19 mouse cellular contexts compared by ENCODE assay signal in genomic region chr2:91977960-91978359, GRCm38 (mm10). TPM values are rescaled to one million over a fixed set of nuclear protein-coding genes. Genes with fewer than 3 reads are reported as not detected.
DNase-seq lines count a peak whose midpoint lies in the region; ATAC-seq and TF ChIP-seq lines count a peak whose summit lies in the region.
"Had no signal": no experiment of that assay in that cellular context is flagged by ENCODE, and none has a peak within 500 bp of the region (broad histone marks: within the 10 kb centered on the region; RNA-seq: fewer than 3 reads in every experiment).

No protein-coding gene starts in this region.

- H3K4me2 ChIP-seq in heart, embryonic 13.5 days = peak overlapping the region; percentile 16; the same call in 1 of the 2 replicates
- H3K4me2 ChIP-seq in neural tube, embryonic 14.5 days (ENCODE audit: low read depth, low read length) = no peak overlapping the region
- no peak overlapping the region for H3K4me2 ChIP-seq in neural tube, embryonic 15.5 days
- no peak overlapping the region for H3K4me2 ChIP-seq in stomach, embryonic 16.5 days (ENCODE audit: low read depth, low read length)
- H3K4me2 ChIP-seq in lung, postnatal 0 days (replicated peaks; ENCODE audit: low read depth, low read length) = no peak overlapping the region
- H3K4me2 ChIP-seq: kidney, embryonic 15.5 days; midbrain, embryonic 12.5 days had no signal

- no peak for TF ChIP-seq EP300 in lung, postnatal 0 days (IDR thresholded peaks at IDR 0.05)

- H3K27ac ChIP-seq in heart, embryonic 13.5 days (replicated peaks) = peak overlapping the region; percentile 83
- peak overlapping the region; percentile 1; the same call in 1 of the 2 replicates for H3K27ac ChIP-seq in neural tube, embryonic 14.5 days (ENCODE audit: low read depth, low read length)
- H3K27ac ChIP-seq in neural tube, embryonic 15.5 days (replicated peaks) = no peak overlapping the region
- H3K27ac ChIP-seq in stomach, embryonic 16.5 days (ENCODE audit: low read length) = peak overlapping the region; percentile 38; the same call in 1 of the 2 replicates
- no peak overlapping the region for H3K27ac ChIP-seq in lung, postnatal 0 days (ENCODE audit: low read length)
- H3K27ac ChIP-seq: gastrocnemius, adult 2 months; heart, adult 2 months; kidney, embryonic 15.5 days; liver, embryonic 14.5 days; midbrain, embryonic 12.5 days had no signal

- 60% methylated on average over 4 of the region's 4 CpGs for WGBS in heart, embryonic 13.5 days
- WGBS in neural tube, embryonic 14.5 days = 79% methylated on average over 4 of the region's 4 CpGs
- WGBS in neural tube, embryonic 15.5 days = 87% methylated on average over 4 of the region's 4 CpGs
- WGBS in stomach, embryonic 16.5 days = 70% methylated on average over 4 of the region's 4 CpGs
- WGBS in lung, postnatal 0 days = 64% methylated on average over 4 of the region's 4 CpGs

- H3K36me3 ChIP-seq in heart, embryonic 13.5 days = peaks cover 8% of the 10 kb centered on the region; the same call in 1 of the 2 replicates
- H3K36me3 ChIP-seq in neural tube, embryonic 14.5 days (ENCODE audit: control insufficient read depth, insufficient read depth, low read length) = no peaks in the 10 kb centered on the region
- no peaks in the 10 kb centered on the region for H3K36me3 ChIP-seq in neural tube, embryonic 15.5 days
- 0 out of 2 replicates have a peak, but pooled peaks cover 8% of the 10 kb centered on the region for H3K36me3 ChIP-seq in stomach, embryonic 16.5 days (ENCODE audit: control insufficient read depth, insufficient read depth, low read length)
- H3K36me3 ChIP-seq in lung, postnatal 0 days (ENCODE audit: insufficient read depth, low read length) = no peaks in the 10 kb centered on the region
- H3K36me3 ChIP-seq: midbrain, embryonic 12.5 days had no signal

- ATAC-seq in heart, embryonic 13.5 days (ENCODE audit: extremely low read depth, insufficient number of reproducible peaks, low FRiP score, low TSS enrichment) = no peak
- no peak for ATAC-seq in neural tube, embryonic 14.5 days (ENCODE audit: low read depth)
- no peak for ATAC-seq in neural tube, embryonic 15.5 days (ENCODE audit: low FRiP score)
- ATAC-seq in granulocyte monocyte progenitor cell, adult 5-6 weeks (replicated peaks; ENCODE audit: poor library complexity, severe bottlenecking) = peak; percentile 71
- no peak for ATAC-seq in stomach, embryonic 16.5 days (ENCODE audit: insufficient read depth, low FRiP score)
- no peak for ATAC-seq in lung, postnatal 0 days
- ATAC-seq: hindbrain, embryonic 16.5 days had no signal

- no peak overlapping the region for H3K4me3 ChIP-seq in heart, embryonic 13.5 days
- H3K4me3 ChIP-seq in neural tube, embryonic 14.5 days (ENCODE audit: low read depth, low read length) = no peak overlapping the region
- H3K4me3 ChIP-seq in neural tube, embryonic 15.5 days (replicated peaks) = no peak overlapping the region
- no peak overlapping the region for H3K4me3 ChIP-seq in stomach, embryonic 16.5 days (replicated peaks; ENCODE audit: low read length)
- H3K4me3 ChIP-seq in lung, postnatal 0 days (ENCODE audit: low read depth, low read length) = no peak overlapping the region
- H3K4me3 ChIP-seq: gastrocnemius, adult 2 months; heart, adult 2 months; kidney, embryonic 15.5 days; midbrain, embryonic 12.5 days had no signal

- H3K9me3 ChIP-seq in heart, embryonic 13.5 days = no peaks in the 10 kb centered on the region
- H3K9me3 ChIP-seq in neural tube, embryonic 14.5 days (ENCODE audit: control insufficient read depth, low read length) = no peaks in the 10 kb centered on the region
- H3K9me3 ChIP-seq in neural tube, embryonic 15.5 days (replicated peaks) = no peaks in the 10 kb centered on the region
- no peaks in the 10 kb centered on the region for H3K9me3 ChIP-seq in stomach, embryonic 16.5 days (replicated peaks; ENCODE audit: control insufficient read depth, low read length)
- no peaks in the 10 kb centered on the region for H3K9me3 ChIP-seq in lung, postnatal 0 days (ENCODE audit: low read length)
- H3K9me3 ChIP-seq: kidney, embryonic 15.5 days; midbrain, embryonic 12.5 days had no signal

- peaks cover 42% of the 10 kb centered on the region for H3K27me3 ChIP-seq in heart, embryonic 13.5 days (replicated peaks)
- H3K27me3 ChIP-seq in neural tube, embryonic 14.5 days (ENCODE audit: control insufficient read depth, insufficient read depth, low read length) = peaks cover 13% of the 10 kb centered on the region
- peaks cover 41% of the 10 kb centered on the region for H3K27me3 ChIP-seq in neural tube, embryonic 15.5 days (replicated peaks)
- H3K27me3 ChIP-seq in stomach, embryonic 16.5 days (ENCODE audit: control insufficient read depth, insufficient read depth, low read length) = peaks cover 25% of the 10 kb centered on the region
- peaks cover 27% of the 10 kb centered on the region; the same call in 1 of the 2 replicates for H3K27me3 ChIP-seq in lung, postnatal 0 days (replicated peaks; ENCODE audit: insufficient read depth, low read length)

- peaks cover 46% of the 10 kb centered on the region for H3K4me1 ChIP-seq in heart, embryonic 13.5 days
- H3K4me1 ChIP-seq in neural tube, embryonic 14.5 days (ENCODE audit: control insufficient read depth, insufficient read depth, low read length) = peaks cover 10% of the 10 kb centered on the region
- peaks cover 28% of the 10 kb centered on the region for H3K4me1 ChIP-seq in neural tube, embryonic 15.5 days
- H3K4me1 ChIP-seq in stomach, embryonic 16.5 days (ENCODE audit: control insufficient read depth, insufficient read depth, low read length) = peaks cover 18% of the 10 kb centered on the region
- H3K4me1 ChIP-seq in lung, postnatal 0 days (ENCODE audit: insufficient read depth, low read depth, low read length) = peaks cover 5% of the 10 kb centered on the region

- DNase-seq in heart, adult 18-20 months = no peak
- no peak for DNase-seq in kidney, adult 8-10 months
- no peak for DNase-seq in lung, postnatal 0 days (ENCODE audit: low spot score)
- DNase-seq: adrenal gland, postnatal 14 days; cerebellum, adult 9-11 months; gastrocnemius, adult 2 months; heart, adult 2 months; lung, postnatal 36 days; right cerebral cortex, postnatal 4 days had no signal

- peak overlapping the region; percentile 65 for H3K9ac ChIP-seq in heart, embryonic 13.5 days
- H3K9ac ChIP-seq in neural tube, embryonic 14.5 days (replicated peaks; ENCODE audit: low read depth, low read length) = no peak overlapping the region
- H3K9ac ChIP-seq in neural tube, embryonic 15.5 days (replicated peaks) = no peak overlapping the region
- H3K9ac ChIP-seq in stomach, embryonic 16.5 days (ENCODE audit: low read length) = no peak overlapping the region; the same call in 1 of the 2 replicates
- no peak overlapping the region for H3K9ac ChIP-seq in lung, postnatal 0 days (replicated peaks; ENCODE audit: low read depth)
- H3K9ac ChIP-seq: kidney, embryonic 15.5 days; liver, embryonic 14.5 days; midbrain, embryonic 12.5 days had no signal

- no peak for TF ChIP-seq CTCF in lung, postnatal 0 days (IDR thresholded peaks at IDR 0.05)

RNA-seq across cellular contexts. Expression of gene Dgkz, which starts 2.3 kb away (rescaled TPM):
- 37.9 and 43.4 TPM in 2 replicates for polyA plus RNA-seq in heart, embryonic 13.5 days (2015; fragmentation: Nextera tagmentation; extraction: Ambion mirVana)
- 10 to 100 TPM; 33.8 to 35.9 TPM for total RNA-seq in heart, adult 18-20 months (2021)
- 36.7 and 51.1 TPM in 2 replicates for polyA plus RNA-seq in neural tube, embryonic 14.5 days (2014; fragmentation: Nextera tagmentation; extraction: Ambion mirVana)
- polyA plus RNA-seq in neural tube, embryonic 15.5 days (2015; fragmentation: Nextera tagmentation; extraction: Ambion mirVana) = 34.8 and 45.9 TPM in 2 replicates
- total RNA-seq in granulocyte monocyte progenitor cell, adult 5-6 weeks (2014; fragmentation: Nextera tagmentation) = 115 and 135 TPM in 2 replicates
- 75.7 and 89.4 TPM in 2 replicates for total RNA-seq in granulocyte monocyte progenitor cell, adult 5-6 weeks (2017)
- 34.9 and 38.3 TPM in 2 replicates for polyA plus RNA-seq in stomach, embryonic 16.5 days (2015; fragmentation: Nextera tagmentation; extraction: Ambion mirVana)
- polyA plus RNA-seq in lung, postnatal 0 days (2015; fragmentation: Nextera tagmentation; extraction: Ambion mirVana) = 50.7 and 54.0 TPM in 2 replicates

RNA-seq across cellular contexts. Expression of gene Gm9821, which starts 32.5 kb away (rescaled TPM):
- 1.6 and 2.2 TPM in 2 replicates for polyA plus RNA-seq in heart, embryonic 13.5 days (2015; fragmentation: Nextera tagmentation; extraction: Ambion mirVana)
- total RNA-seq in heart, adult 18-20 months (2021) = not detected
- 0.33 TPM in 2 replicates for polyA plus RNA-seq in neural tube, embryonic 14.5 days (2014; fragmentation: Nextera tagmentation; extraction: Ambion mirVana)
- 0.24 and 0.57 TPM in 2 replicates for polyA plus RNA-seq in neural tube, embryonic 15.5 days (2015; fragmentation: Nextera tagmentation; extraction: Ambion mirVana)
- not detected in 2 replicates for total RNA-seq in granulocyte monocyte progenitor cell, adult 5-6 weeks (2014; fragmentation: Nextera tagmentation)
- 0.21 TPM in 1 of 2 replicates, not detected in the other for total RNA-seq in granulocyte monocyte progenitor cell, adult 5-6 weeks (2017)
- 0.83 and 0.91 TPM in 2 replicates for polyA plus RNA-seq in stomach, embryonic 16.5 days (2015; fragmentation: Nextera tagmentation; extraction: Ambion mirVana)
- polyA plus RNA-seq in lung, postnatal 0 days (2015; fragmentation: Nextera tagmentation; extraction: Ambion mirVana) = 0.14 and 0.35 TPM in 2 replicates
- total RNA-seq: adrenal gland, postnatal 14 days; gastrocnemius, adult 2 months; heart, adult 2 months; left cerebral cortex, adult 18-20 months had no signal
- polyA plus RNA-seq: heart, adult 2 months had no signal

RNA-seq across cellular contexts. Expression of gene Mdk, which starts 45.9 kb away (rescaled TPM):
- polyA plus RNA-seq in heart, embryonic 13.5 days (2015; fragmentation: Nextera tagmentation; extraction: Ambion mirVana) = 603 and 654 TPM in 2 replicates
- total RNA-seq in heart, adult 18-20 months (2021) = 1 to 10 TPM; 2.3 to 2.9 TPM
- 93.6 and 155 TPM in 2 replicates for polyA plus RNA-seq in neural tube, embryonic 14.5 days (2014; fragmentation: Nextera tagmentation; extraction: Ambion mirVana)
- polyA plus RNA-seq in neural tube, embryonic 15.5 days (2015; fragmentation: Nextera tagmentation; extraction: Ambion mirVana) = 161 and 243 TPM in 2 replicates
- 1.3 and 4.1 TPM in 2 replicates for total RNA-seq in granulocyte monocyte progenitor cell, adult 5-6 weeks (2014; fragmentation: Nextera tagmentation)
- not detected in 2 replicates for total RNA-seq in granulocyte monocyte progenitor cell, adult 5-6 weeks (2017)
- 458 and 550 TPM in 2 replicates for polyA plus RNA-seq in stomach, embryonic 16.5 days (2015; fragmentation: Nextera tagmentation; extraction: Ambion mirVana)
- polyA plus RNA-seq in lung, postnatal 0 days (2015; fragmentation: Nextera tagmentation; extraction: Ambion mirVana) = 101 and 104 TPM in 2 replicates

RNA-seq across cellular contexts. Expression of gene Creb3l1, which starts 46.3 kb away (rescaled TPM):
- polyA plus RNA-seq in heart, embryonic 13.5 days (2015; fragmentation: Nextera tagmentation; extraction: Ambion mirVana) = 6.9 and 9.0 TPM in 2 replicates
- total RNA-seq in heart, adult 18-20 months (2021) = 1 to 10 TPM; 4.3 to 6.5 TPM
- polyA plus RNA-seq in neural tube, embryonic 14.5 days (2014; fragmentation: Nextera tagmentation; extraction: Ambion mirVana) = 1.2 and 4.5 TPM in 2 replicates
- polyA plus RNA-seq in neural tube, embryonic 15.5 days (2015; fragmentation: Nextera tagmentation; extraction: Ambion mirVana) = 3.4 and 5.2 TPM in 2 replicates
- total RNA-seq in granulocyte monocyte progenitor cell, adult 5-6 weeks (2014; fragmentation: Nextera tagmentation) = 1.1 and 2.2 TPM in 2 replicates
- 0.69 TPM in 1 of 2 replicates, not detected in the other for total RNA-seq in granulocyte monocyte progenitor cell, adult 5-6 weeks (2017)
- polyA plus RNA-seq in stomach, embryonic 16.5 days (2015; fragmentation: Nextera tagmentation; extraction: Ambion mirVana) = 21.7 and 24.5 TPM in 2 replicates
- 7.0 and 8.1 TPM in 2 replicates for polyA plus RNA-seq in lung, postnatal 0 days (2015; fragmentation: Nextera tagmentation; extraction: Ambion mirVana)

RNA-seq across cellular contexts. Expression of gene Chrm4, which starts 50.9 kb away (rescaled TPM):
- not detected in 2 replicates for polyA plus RNA-seq in heart, embryonic 13.5 days (2015; fragmentation: Nextera tagmentation; extraction: Ambion mirVana)
- total RNA-seq in heart, adult 18-20 months (2021) = not detected
- polyA plus RNA-seq in neural tube, embryonic 14.5 days (2014; fragmentation: Nextera tagmentation; extraction: Ambion mirVana) = 1.1 and 1.4 TPM in 2 replicates
- polyA plus RNA-seq in neural tube, embryonic 15.5 days (2015; fragmentation: Nextera tagmentation; extraction: Ambion mirVana) = 1.4 and 1.5 TPM in 2 replicates
- not detected in 2 replicates for total RNA-seq in granulocyte monocyte progenitor cell, adult 5-6 weeks (2014; fragmentation: Nextera tagmentation)
- total RNA-seq in granulocyte monocyte progenitor cell, adult 5-6 weeks (2017) = 0.26 TPM in 1 of 2 replicates, not detected in the other
- polyA plus RNA-seq in stomach, embryonic 16.5 days (2015; fragmentation: Nextera tagmentation; extraction: Ambion mirVana) = 0.27 and 0.31 TPM in 2 replicates
- polyA plus RNA-seq in lung, postnatal 0 days (2015; fragmentation: Nextera tagmentation; extraction: Ambion mirVana) = 0.12 and 0.16 TPM in 2 replicates
- total RNA-seq: gastrocnemius, adult 2 months; heart, adult 2 months had no signal

Comparison
In these comparisons a context has a peak if more than half of its experiments do, and no peak if none do; other contexts are left out.
1. H3K27ac ChIP-seq: peak in heart, embryonic 13.5 days (single experiment), neural tube, embryonic 14.5 days (single experiment) and stomach, embryonic 16.5 days (single experiment); none in neural tube, embryonic 15.5 days (single experiment) and lung, postnatal 0 days (single experiment).